Mouse (Mus musculus) kidney, postnatal 14 days (tissue): Measurements from ENCODE around the gene Sf3b4.
"Not testable (repeated sequence)": the region's sequence is repeated elsewhere in the genome, so short reads cannot be mapped to it uniquely, and the experiment has no call there.

Source experiments
- DNase-seq: peaks from one replicate; pipeline ENCODE4 v3.0.0; 2022; ENCODE audit warnings: mixed read lengths

The Sf3b4 gene

GRCm38 (mm10) chr3:96174042-96174441, 1.9 kb downstream of the Sf3b4 start:
- not testable (repeated sequence) for DNase-seq

- no peak for DNase-seq
Observed at GRCm38 (mm10) chr3:96175251-96175650, 3.1 kb downstream of the Sf3b4 start.

- DNase-seq: no peak
Observed at GRCm38 (mm10) chr3:96178427-96178826, 6.3 kb downstream of the Sf3b4 start.

GRCm38 (mm10) chr3:96178902-96179301, 6.8 kb downstream of the Sf3b4 start:
- DNase-seq: no peak

- no peak for DNase-seq
Observed at GRCm38 (mm10) chr3:96179531-96179930, 7.4 kb downstream of the Sf3b4 start.

- peak; percentile 64 for DNase-seq
Observed at GRCm38 (mm10) chr3:96180727-96181477, 8.8 kb downstream of the Sf3b4 start, which contains the start of gene Sv2a. TSS of gene Sv2a (plus strand) at chr3:96181151.

GRCm38 (mm10) chr3:96181510-96182381, 9.6 kb downstream of the Sf3b4 start:
- no peak for DNase-seq

- DNase-seq: no peak
Observed at GRCm38 (mm10) chr3:96182382-96182776, 10.2 kb downstream of the Sf3b4 start.

GRCm38 (mm10) chr3:96192977-96193376, 20.8 kb downstream of the Sf3b4 start:
- no peak for DNase-seq

GRCm38 (mm10) chr3:96194966-96195365, 22.8 kb downstream of the Sf3b4 start:
- DNase-seq: no peak

GRCm38 (mm10) chr3:96195616-96196313, 23.6 kb downstream of the Sf3b4 start:
- DNase-seq: no peak

GRCm38 (mm10) chr3:96196437-96197128, 24.5 kb downstream of the Sf3b4 start:
- DNase-seq: no peak

- DNase-seq: peak; percentile 92
Observed at GRCm38 (mm10) chr3:96197129-96197749, 25.1 kb downstream of the Sf3b4 start.

GRCm38 (mm10) chr3:96198181-96198580, 26.0 kb downstream of the Sf3b4 start:
- DNase-seq: no peak

GRCm38 (mm10) chr3:96198601-96199251, 26.6 kb downstream of the Sf3b4 start:
- DNase-seq: not testable (repeated sequence)

GRCm38 (mm10) chr3:96199731-96200130, 27.6 kb downstream of the Sf3b4 start:
- DNase-seq: no peak

- no peak for DNase-seq
Observed at GRCm38 (mm10) chr3:96207819-96208218, 35.7 kb downstream of the Sf3b4 start.

GRCm38 (mm10) chr3:96209242-96209641, 37.1 kb downstream of the Sf3b4 start:
- no peak for DNase-seq

GRCm38 (mm10) chr3:96219191-96219641, 47.1 kb downstream of the Sf3b4 start:
- peak; percentile 40 for DNase-seq

GRCm38 (mm10) chr3:96219661-96220130, 47.6 kb downstream of the Sf3b4 start, which contains the start of the genes Bola1 and Hist2h2ab:
TSS of gene Bola1 (minus strand) at chr3:96219709.
TSS of gene Hist2h2ab (plus strand) at chr3:96219865.
- DNase-seq: peak; percentile 83

- DNase-seq: not testable (repeated sequence)
Observed at GRCm38 (mm10) chr3:96220131-96220764, 48.1 kb downstream of the Sf3b4 start.
